Mouse (Mus musculus) brain, embryonic 14.5 days (tissue): ENCODE results near the gene Dvl1.

ENCODE experiments used
- CTCF ChIP-seq: fragments of 200-500 bp; IDR thresholded peaks from 2 replicates; pipeline ENCODE4 v1.5.1; 2012; ENCODE audit warnings: inconsistent platforms, mild to moderate bottlenecking, moderate library complexity, borderline replicate concordance; ENCODE audit not compliant: insufficient read depth, insufficient read length; ENCODE audit errors: extremely low read depth
- POLR2A ChIP-seq: fragments of 200-500 bp; IDR thresholded peaks from 2 replicates; pipeline ENCODE4 v1.6.1; 2012; ENCODE audit warnings: mild to moderate bottlenecking, inconsistent platforms, borderline replicate concordance; ENCODE audit not compliant: poor library complexity, insufficient read depth, insufficient read length, severe bottlenecking; ENCODE audit errors: extremely low read depth

DNA sequence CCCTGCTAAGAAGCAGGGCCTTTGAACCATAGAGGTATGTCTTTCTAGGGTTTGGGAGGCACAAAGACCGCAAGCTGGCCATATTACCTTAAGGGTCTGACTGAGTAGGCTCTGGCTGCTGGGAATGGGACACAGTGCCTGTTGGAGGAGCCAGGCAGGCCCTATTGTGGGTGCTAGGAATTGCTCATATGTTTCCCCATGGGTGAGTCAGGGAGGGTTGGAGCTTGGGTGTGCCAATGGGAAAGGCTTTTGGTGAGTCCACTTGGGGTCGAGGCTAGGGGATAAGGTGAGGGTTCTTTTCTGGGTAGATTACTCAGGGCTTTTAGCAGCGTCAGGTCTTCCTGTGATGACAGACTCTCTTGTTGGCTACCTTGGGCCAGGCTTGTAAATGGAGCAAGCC, 4.2 kb downstream of the Dvl1 start:
- TF ChIP-seq CTCF = no peak
- no peak for TF ChIP-seq POLR2A
